Mouse (Mus musculus): ENCODE results near the gene Dpp8.

GRCm38 (mm10) chr9:65020128-65020527, 12.1 kb upstream of the Dpp8 start:
- TF ChIP-seq CTCF (conservative IDR thresholded peaks at IDR 0.05; ENCODE audit: insufficient read depth, insufficient read length, low read depth, low read length) = no peak
- TF ChIP-seq POLR2A (IDR thresholded peaks at IDR 0.05; ENCODE audit: low read depth, low read length) = no peak
